Mouse (Mus musculus) midbrain, embryonic 14.5 days (tissue): Measurements from ENCODE around the gene Sorcs2. TPM values are rescaled to one million over a fixed set of nuclear protein-coding genes. Genes with fewer than 3 reads are reported as not detected.

ENCODE experiments used
- ATAC-seq: fragments of 200-750 bp; cut with Nextera tagmentation; 2 replicates; pipeline ENCODE4 v1.8.0; 2017; ENCODE audit warnings: moderate number of reproducible peaks, moderate library complexity; ENCODE audit not compliant: low FRiP score, low TSS enrichment
- DNase-seq: peaks from one replicate; pipeline ENCODE4 v3.0.0-alpha.2; 2015
- H3K27ac ChIP-seq: fragments of 300-500 bp; sonication (generic); replicated peaks from 2 replicates; pipeline ENCODE4 v1.5.1; 2014; ENCODE audit warnings: mild to moderate bottlenecking, low read depth, low read length, moderate library complexity
- H3K27me3 ChIP-seq: fragments of 300-500 bp; sonication (generic); 2 replicates; pipeline ENCODE4 v1.6.1; 2014; ENCODE audit warnings: low read length, control low read depth, mixed read lengths; ENCODE audit not compliant: control insufficient read depth, insufficient read depth
- H3K36me3 ChIP-seq: fragments of 300-500 bp; sonication (generic); 2 replicates; pipeline ENCODE4 v1.6.1; 2014; ENCODE audit warnings: low read length, control low read depth; ENCODE audit not compliant: control insufficient read depth, insufficient read depth
- H3K4me1 ChIP-seq: fragments of 300-500 bp; sonication (generic); 2 replicates; pipeline ENCODE4 v1.6.1; 2014; ENCODE audit warnings: mild to moderate bottlenecking, antibody characterized with exemption, low read length, control low read depth; ENCODE audit not compliant: control insufficient read depth, insufficient read depth
- H3K4me2 ChIP-seq: fragments of 300-500 bp; sonication (generic); 2 replicates; pipeline ENCODE4 v1.6.1; 2014; ENCODE audit warnings: mild to moderate bottlenecking, low read length, moderate library complexity
- H3K4me3 ChIP-seq: fragments of 300-500 bp; sonication (generic); replicated peaks from 2 replicates; pipeline ENCODE4 v1.5.1; 2014; ENCODE audit warnings: low read depth, low read length
- H3K9ac ChIP-seq: fragments of 300-500 bp; sonication (generic); replicated peaks from 2 replicates; pipeline ENCODE4 v1.6.1; 2014; ENCODE audit warnings: mild to moderate bottlenecking, low read length, moderate library complexity
- H3K9me3 ChIP-seq: fragments of 300-500 bp; sonication (generic); 2 replicates; pipeline ENCODE4 v1.6.1; 2016; ENCODE audit warnings: low read length, control low read depth, mixed read lengths; ENCODE audit not compliant: control insufficient read depth
- WGBS: fragments of 180-500 bp; shearing (Covaris S2); extraction: QIAGEN DNeasy Blood & Tissue Kit; methylation state at CpG from one replicate; pipeline ENCODE4 v1.1.7; 2014; 5-methylcytosine and 5-hydroxymethylcytosine counted together
- polyA plus RNA-seq: library from polyadenylated mRNA; unstranded; fragments of >200 nt; fragmentation: Nextera tagmentation; extraction: Ambion mirVana; gene quantifications from 2 replicates; pipeline ENCODE4 v1.2.1, GENCODE M21; 2014

The Sorcs2 gene
- polyA plus RNA-seq, 1 experiment from 2014 or later, result 15.1 TPM

- Histone ChIP-seq H3K36me3 (no peaks in the 10 kb centered on the region), H3K4me1 (peaks cover 30% of the 10 kb centered on the region), H3K27ac (no peak overlapping the region), H3K9me3 (no peaks in the 10 kb centered on the region), H3K9ac (no peak overlapping the region), H3K27me3 (no peaks in the 10 kb centered on the region), H3K4me2 (no peak overlapping the region), H3K4me3 (no peak overlapping the region)
- ATAC-seq, result no peak
- no peak for DNase-seq
- 86% methylated on average over 4 of the region's 4 CpGs for WGBS
Observed at GRCm38 (mm10) chr5:36085621-36086020, 312.3 kb downstream of the Sorcs2 start.

DNA sequence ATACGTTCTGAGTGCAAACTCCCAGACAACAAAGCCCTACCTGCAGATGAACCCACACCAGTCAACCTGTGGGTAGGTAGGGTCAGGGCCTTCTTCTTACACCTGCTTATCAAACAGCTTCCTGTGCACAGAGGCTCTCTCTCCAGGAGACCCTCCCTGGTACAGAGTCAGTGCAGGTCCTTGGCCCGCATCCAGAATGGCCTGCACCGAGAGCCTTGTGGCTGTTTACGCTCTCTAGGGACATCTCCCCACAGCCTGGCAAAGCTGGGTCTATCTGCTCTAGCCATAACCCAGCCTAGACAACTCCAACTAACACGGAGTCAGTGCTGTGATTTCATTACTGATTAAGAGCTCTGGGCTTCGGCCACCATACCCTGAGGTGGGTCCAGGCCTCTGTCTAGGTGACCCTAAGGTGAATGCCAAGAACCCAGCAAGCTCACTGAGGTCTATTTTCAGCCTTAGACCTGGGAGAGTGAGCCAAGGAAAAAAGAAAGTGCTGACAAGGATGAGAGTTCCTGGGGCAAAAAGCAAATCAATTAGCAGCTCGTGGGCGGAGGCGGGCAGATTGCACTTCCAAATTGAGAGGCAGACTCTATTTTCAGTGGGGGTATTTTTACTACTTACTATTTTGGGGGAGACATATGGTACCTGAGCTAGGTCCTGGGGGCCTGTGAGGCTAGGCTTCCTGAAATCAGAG lies 313.9 kb downstream of the Sorcs2 start:
- 86% methylated on average over 9 of the region's 9 CpGs for WGBS
- peaks cover 28% of the 10 kb centered on the region for H3K4me1 ChIP-seq
- no peak overlapping the region for H3K4me3 ChIP-seq
- DNase-seq (no peak), ATAC-seq (no peak)
- no peak overlapping the region for H3K9ac ChIP-seq
- no peaks in the 10 kb centered on the region for H3K36me3 ChIP-seq
- no peak overlapping the region for H3K4me2 ChIP-seq
- H3K9me3 ChIP-seq, result no peaks in the 10 kb centered on the region
- H3K27ac ChIP-seq, result no peak overlapping the region
- no peaks in the 10 kb centered on the region for H3K27me3 ChIP-seq

GRCm38 (mm10) chr5:36081021-36081420 lies 316.9 kb downstream of the Sorcs2 start:
- no peaks in the 10 kb centered on the region for H3K9me3 ChIP-seq
- H3K9ac ChIP-seq, result no peak overlapping the region
- H3K4me2 ChIP-seq, result no peak overlapping the region
- DNase-seq, result no peak
- no peak overlapping the region for H3K4me3 ChIP-seq
- 78% methylated on average over 8 of the region's 8 CpGs for whole genome bisulfite sequencing
- H3K36me3 ChIP-seq, result no peaks in the 10 kb centered on the region
- no peak for ATAC-seq
- H3K27me3 ChIP-seq, result no peaks in the 10 kb centered on the region
- no peak overlapping the region for H3K27ac ChIP-seq
- H3K4me1 ChIP-seq, result peaks cover 23% of the 10 kb centered on the region

- Histone ChIP-seq H3K9me3 (no peaks in the 10 kb centered on the region), H3K27me3 (no peaks in the 10 kb centered on the region), H3K4me1 (no peaks in the 10 kb centered on the region), H3K9ac (no peak overlapping the region), H3K27ac (no peak overlapping the region), H3K4me2 (no peak overlapping the region), H3K4me3 (no peak overlapping the region), H3K36me3 (no peaks in the 10 kb centered on the region)
- no peak for DNase-seq
- no peak for ATAC-seq
- WGBS, result 89% methylated on average over 5 of the region's 5 CpGs
Observed at GRCm38 (mm10) chr5:36075172-36076074, 322.5 kb downstream of the Sorcs2 start.

- DNase-seq, result peak; percentile 14
- Histone ChIP-seq H3K4me1 (peaks cover 15% of the 10 kb centered on the region), H3K4me2 (no peak overlapping the region), H3K27ac (peak overlapping the region; percentile 43; the same call in 1 of the 2 replicates), H3K4me3 (no peak overlapping the region), H3K27me3 (no peaks in the 10 kb centered on the region), H3K36me3 (no peaks in the 10 kb centered on the region), H3K9me3 (no peaks in the 10 kb centered on the region), H3K9ac (no peak overlapping the region)
- WGBS, result 45% methylated on average over 6 of the region's 6 CpGs
- no peak for ATAC-seq
Observed at GRCm38 (mm10) chr5:36069503-36070360, 328.2 kb downstream of the Sorcs2 start.

GRCm38 (mm10) chr5:36067651-36068181 lies 330.2 kb downstream of the Sorcs2 start:
- H3K4me1 ChIP-seq, result peaks cover 15% of the 10 kb centered on the region
- no peaks in the 10 kb centered on the region for H3K36me3 ChIP-seq
- H3K9me3 ChIP-seq, result no peaks in the 10 kb centered on the region
- ATAC-seq (no peak), DNase-seq (peak; percentile 42)
- H3K27me3 ChIP-seq, result no peaks in the 10 kb centered on the region
- H3K4me2 ChIP-seq, result no peak overlapping the region
- no peak overlapping the region for H3K4me3 ChIP-seq
- H3K27ac ChIP-seq, result no peak overlapping the region
- H3K9ac ChIP-seq, result no peak overlapping the region
- WGBS, result 23% methylated on average over 8 of the region's 8 CpGs

DNA sequence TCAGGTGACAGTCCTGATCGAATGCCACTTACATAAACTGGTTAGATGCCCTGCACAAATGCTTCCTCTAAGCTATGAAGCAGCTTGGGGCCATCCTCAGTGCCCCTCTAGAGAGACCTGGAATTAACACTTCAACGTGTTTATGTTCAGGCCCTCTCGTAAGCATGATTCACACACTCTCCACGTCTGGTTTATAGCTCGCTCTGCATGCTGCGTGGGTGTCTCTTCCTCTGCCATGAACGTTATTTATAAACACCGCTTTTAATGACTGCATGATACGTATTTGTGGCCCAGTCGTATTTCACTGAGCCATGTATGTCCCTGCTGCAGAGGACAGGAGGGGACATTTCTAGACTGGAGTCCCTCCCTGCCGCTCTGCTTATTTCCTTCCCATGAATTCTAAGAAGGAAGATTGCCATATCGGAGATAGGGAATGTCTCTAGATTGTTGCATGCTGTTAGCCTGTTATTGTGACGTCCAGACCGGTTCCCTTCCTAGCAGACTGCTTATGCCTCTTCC lies 340.1 kb downstream of the Sorcs2 start:
- Histone ChIP-seq H3K27me3 (no peaks in the 10 kb centered on the region), H3K9me3 (no peaks in the 10 kb centered on the region), H3K4me1 (no peaks in the 10 kb centered on the region), H3K4me2 (no peak overlapping the region), H3K4me3 (no peak overlapping the region), H3K9ac (no peak overlapping the region), H3K27ac (no peak overlapping the region), H3K36me3 (0 out of 2 replicates have a peak, but pooled peaks cover 2% of the 10 kb centered on the region)
- ATAC-seq (no peak), DNase-seq (no peak)
- 92% methylated on average over 14 of the region's 14 CpGs for WGBS

GRCm38 (mm10) chr5:36056921-36057320 lies 341.0 kb downstream of the Sorcs2 start:
- Histone ChIP-seq H3K9ac (no peak overlapping the region), H3K27ac (no peak overlapping the region), H3K36me3 (0 out of 2 replicates have a peak, but pooled peaks cover 2% of the 10 kb centered on the region), H3K4me3 (no peak overlapping the region), H3K4me2 (no peak overlapping the region), H3K4me1 (no peaks in the 10 kb centered on the region), H3K27me3 (no peaks in the 10 kb centered on the region), H3K9me3 (no peaks in the 10 kb centered on the region)
- DNase-seq (no peak), ATAC-seq (no peak)
- 96% methylated on average over 2 of the region's 2 CpGs for WGBS
